Mouse (Mus musculus) thymus, adult 18-20 months (tissue): Measurements from ENCODE around the gene Nme3.

Experiments
- DNase-seq, 2 experiments: peaks; one replicate each; pipeline ENCODE4 v3.0.0; 2022; ENCODE audit warnings: mixed read lengths in 2 of 2

The Nme3 gene

GRCm38 (mm10) chr17:24881738-24882440, 14.4 kb upstream of the Nme3 start:
- no peak for DNase-seq

- no peak for DNase-seq
These were observed 11.9 kb upstream of the Nme3 start for GRCm38 (mm10) chr17:24884391-24884790.

- no peak for DNase-seq
These were observed 10.8 kb upstream of the Nme3 start for GRCm38 (mm10) chr17:24885356-24886133.

- DNase-seq: peak; percentile 92 to 99
These were observed 10.0 kb upstream of the Nme3 start, which contains the start of the genes Nubp2 and Spsb3 for GRCm38 (mm10) chr17:24886134-24886931. Gene Nubp2, minus strand, starts transcription at chr17:24886349. Gene Spsb3, plus strand, starts transcription at chr17:24886643.

DNA sequence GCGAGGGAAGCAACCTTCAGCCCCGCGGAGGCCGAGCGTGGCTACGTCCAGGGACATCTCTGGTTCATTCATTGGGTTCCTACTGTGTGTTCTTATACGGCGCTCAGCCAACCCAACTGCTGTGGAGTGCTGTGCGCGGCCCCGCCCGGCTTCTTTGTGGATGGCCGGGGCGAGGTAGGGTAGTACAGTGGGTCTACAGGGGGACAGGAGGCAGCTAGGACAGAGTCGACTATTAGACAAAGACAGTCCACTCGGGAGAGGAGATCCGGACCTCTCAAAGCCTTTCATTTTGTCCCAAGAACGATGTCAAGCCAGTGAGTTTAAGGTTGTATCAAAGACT, 9.4 kb upstream of the Nme3 start:
- no peak for DNase-seq

- no peak for DNase-seq
These were observed 8.8 kb upstream of the Nme3 start for GRCm38 (mm10) chr17:24887291-24888080.

GRCm38 (mm10) chr17:24888862-24889261, 7.4 kb upstream of the Nme3 start:
- no peak for DNase-seq

GRCm38 (mm10) chr17:24890151-24891092, 5.9 kb upstream of the Nme3 start:
- DNase-seq: no peak

DNA sequence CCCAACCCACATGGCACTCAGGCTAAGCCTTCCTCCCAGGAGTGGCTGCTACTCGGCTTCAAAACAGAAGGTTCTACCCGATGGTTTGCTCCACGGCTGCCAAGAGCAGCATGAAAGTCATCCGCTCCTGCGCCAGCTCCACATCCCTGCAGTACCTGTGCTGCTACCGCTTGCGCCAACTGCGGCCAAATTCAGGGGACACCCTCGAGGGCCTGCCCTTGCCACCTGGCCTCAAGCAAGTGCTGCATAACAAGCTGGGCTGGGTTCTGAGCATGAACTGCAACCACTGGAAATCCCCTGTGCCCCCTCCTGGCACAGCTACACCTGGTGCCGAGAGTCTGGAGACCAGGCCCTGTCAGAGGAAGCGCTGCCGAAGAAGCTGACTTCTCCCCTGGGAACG, 5.0 kb upstream of the Nme3 start:
- no peak for DNase-seq

- DNase-seq: no peak
These were observed 3.5 kb upstream of the Nme3 start for GRCm38 (mm10) chr17:24892785-24893184.

DNA sequence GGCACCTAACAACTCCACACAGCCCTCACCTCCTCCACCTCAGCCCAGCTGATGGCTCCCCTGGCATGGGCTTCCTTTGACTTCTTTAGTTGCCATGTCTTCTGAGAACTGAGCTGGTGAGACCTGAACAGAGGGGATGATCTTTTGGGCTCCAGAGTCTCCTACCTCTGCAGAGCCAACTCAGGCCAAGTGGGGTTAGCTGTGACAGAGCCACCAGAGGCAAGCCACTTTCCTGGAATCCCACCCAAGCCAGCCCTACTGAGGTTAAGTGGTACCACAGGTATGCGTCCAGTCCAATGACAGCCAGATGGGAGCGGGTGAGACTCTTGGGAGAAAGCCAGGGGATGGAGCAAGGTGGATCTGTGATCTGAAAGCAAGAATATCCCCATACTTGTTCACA, 3.0 kb upstream of the Nme3 start:
- no peak for DNase-seq

- DNase-seq: no peak
These were observed 2.0 kb upstream of the Nme3 start for GRCm38 (mm10) chr17:24894061-24894994.

GRCm38 (mm10) chr17:24894995-24895547, 1.2 kb upstream of the Nme3 start, which contains the start of the genes Eme2 and Mrps34:
Gene Eme2, minus strand, starts transcription at chr17:24895087.
Gene Mrps34, plus strand, starts transcription at chr17:24895116.
- DNase-seq: peak; percentile 55 to 66

DNA sequence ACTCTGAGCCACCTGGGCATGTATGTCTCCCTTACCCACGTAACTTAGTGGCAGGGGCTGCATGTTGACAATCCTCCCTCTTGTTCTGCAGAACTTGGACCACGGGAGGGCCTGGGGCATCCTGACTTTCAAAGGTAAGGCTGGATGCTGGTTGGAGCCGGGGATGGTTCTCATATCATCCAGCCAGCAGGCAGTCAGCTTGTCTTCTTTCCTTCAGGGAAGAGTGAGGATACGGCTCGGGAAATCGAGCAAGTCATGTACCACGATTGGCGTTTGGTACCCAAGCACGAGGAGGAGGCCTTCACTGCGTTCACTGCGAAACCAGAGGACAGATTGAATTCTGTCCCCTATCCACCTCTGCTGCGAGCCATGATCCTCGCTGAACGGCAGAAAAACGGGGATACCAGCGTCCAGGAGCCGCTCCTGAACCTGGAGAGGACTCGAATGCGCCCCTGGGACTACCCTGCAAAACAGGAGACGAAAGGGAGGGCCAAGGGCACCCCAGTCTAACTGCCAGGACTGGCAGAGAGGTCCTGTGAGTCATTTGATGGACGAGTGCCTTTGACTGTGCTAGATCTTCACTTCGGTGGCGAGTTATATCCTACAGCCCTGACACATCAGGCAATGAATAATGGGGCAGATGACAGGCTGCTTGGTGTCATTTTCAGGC, 594 bp upstream of the Nme3 start:
- no peak for DNase-seq

DNA sequence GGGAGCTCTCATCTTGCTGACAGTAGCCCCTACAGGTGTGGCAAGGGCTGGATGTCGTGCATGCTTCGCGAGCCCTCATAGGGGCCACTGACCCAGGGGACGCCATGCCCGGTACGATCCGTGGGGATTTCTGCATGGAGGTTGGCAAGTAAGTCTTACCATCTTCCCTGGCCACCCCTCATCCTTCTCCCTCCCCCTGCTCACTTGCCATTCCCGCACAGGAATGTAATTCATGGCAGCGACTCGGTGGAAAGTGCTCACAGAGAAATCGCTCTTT, 631 bp downstream of the Nme3 start:
- DNase-seq: no peak

GRCm38 (mm10) chr17:24897600-24897999, 1.3 kb downstream of the Nme3 start:
- DNase-seq: no peak

- DNase-seq: no peak
These were observed 1.9 kb downstream of the Nme3 start for GRCm38 (mm10) chr17:24898041-24898854.

DNA sequence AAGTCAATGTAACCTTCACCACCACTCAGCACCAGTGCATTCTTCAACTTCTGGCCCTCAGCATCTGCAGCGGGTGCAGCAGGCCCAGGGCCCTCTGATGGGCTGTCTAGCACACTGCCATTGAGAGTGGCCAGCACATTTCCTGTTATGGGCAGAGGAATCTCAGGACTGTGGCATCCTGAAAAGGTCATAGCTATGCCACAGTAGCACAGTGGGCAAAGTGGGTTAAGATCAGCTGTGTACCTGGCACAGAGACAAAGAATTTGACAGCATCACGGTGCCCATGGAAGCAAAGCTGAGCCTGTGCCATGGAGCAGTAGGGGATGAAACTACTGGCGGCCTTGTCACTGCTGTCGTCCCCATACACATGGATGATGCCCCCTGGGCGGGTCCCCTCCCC, 2.9 kb downstream of the Nme3 start:
- DNase-seq: no peak

DNA sequence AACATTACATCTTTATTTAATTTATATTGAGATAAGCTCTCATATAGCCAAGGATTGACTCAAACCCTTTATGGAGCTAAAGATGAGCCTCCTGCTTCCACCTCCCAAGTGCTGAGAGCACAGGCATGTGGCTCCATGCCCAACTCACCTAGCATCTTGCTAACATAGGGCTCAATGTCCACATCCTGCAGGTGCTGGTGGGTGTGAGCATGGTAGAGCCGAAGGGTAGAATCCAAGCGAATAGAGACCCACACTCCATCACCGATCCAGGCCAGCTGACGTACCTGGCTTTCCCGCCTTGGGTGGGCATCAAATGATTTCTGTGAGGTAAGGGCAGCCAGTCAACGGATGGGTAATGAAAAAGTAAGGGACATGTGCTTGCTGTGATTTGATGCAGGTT, 3.7 kb downstream of the Nme3 start:
- no peak for DNase-seq
